Mouse (Mus musculus) Patski (cell line): ENCODE data around the gene Scarb2. TPM values are rescaled to one million over a fixed set of nuclear protein-coding genes. Genes with fewer than 3 reads are reported as not detected.
A peak's percentile ranks its signal among the peaks of the same experiment; 100 is the strongest.
"Not testable (repeated sequence)": the region's sequence is repeated elsewhere in the genome, so short reads cannot be mapped to it uniquely, and the experiment has no call there.

Source experiments
- ATAC-seq: fragments of 100-300 bp; one replicate; pipeline ENCODE4 v1.8.0; 2021
- CTCF ChIA-PET: fragments of 350-600 bp; sonication (Branson Sonifier 250); formaldehyde crosslinking; loops from one replicate; lab custom pipeline; 2022; ENCODE audit warnings: inconsistent platforms; lab: Charles Lee
- POLR2A ChIA-PET: fragments of 350-600 bp; sonication (Branson Sonifier 250); formaldehyde crosslinking; loops from one replicate; lab custom pipeline; 2022; ENCODE audit warnings: antibody characterized with exemption, inconsistent platforms; lab: Charles Lee
- DNase-seq: peaks from one replicate; pipeline ENCODE4 v3.0.0-alpha.2; 2011; ENCODE audit warnings: low read depth, low spot score
- H3K27me3 ChIP-seq: fragments of 371-371 bp; one replicate; pipeline ENCODE4 v1.5.1; 2021
- CTCF ChIP-seq: fragments of 100-300 bp; IDR thresholded peaks from one replicate; pipeline ENCODE4 v1.5.1; 2021
- in situ Hi-C: fragments of 300-500 bp; cut with MboI; formaldehyde crosslinking; loops from 3 replicates; pipeline ENCODE4 v1.11.1; 2018; ENCODE audit warnings: low pct_unique_long_range_greater_than_20kb, mixed read lengths
- polyA plus RNA-seq: library from polyadenylated mRNA; unstranded; gene quantifications from one replicate; pipeline ENCODE4 v1.2.3, GENCODE M21; 2021

Scarb2 gene
- 43.1 TPM for polyA plus RNA-seq

DNA sequence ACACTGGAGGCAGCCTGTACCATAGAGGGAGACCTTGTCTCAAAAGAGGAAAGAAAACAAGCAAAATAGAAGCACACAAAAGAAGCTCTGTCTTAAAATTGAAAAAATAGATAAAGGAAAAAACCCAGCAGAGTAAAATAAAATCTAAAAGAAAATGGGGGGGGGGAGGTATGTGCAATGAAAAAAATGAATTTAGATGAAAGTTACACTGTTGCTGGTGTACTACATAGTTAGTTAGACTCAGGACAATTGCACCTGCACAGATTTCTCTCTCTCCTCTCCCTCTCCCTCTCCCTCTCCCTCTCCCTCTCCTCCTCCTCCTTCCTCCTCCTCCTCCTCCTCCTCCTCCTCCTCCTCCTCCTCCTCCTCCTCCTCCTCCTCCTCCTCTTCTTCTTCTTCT is at the start of gene Scarb2:
Gene Scarb2 (minus strand): TSS at position 101 of the 400 bp plus-strand sequence.
- CTCF ChIA-PET, result interaction anchor here (0.7 to 1.4 kb wide), 6 partner anchors 9 to 454 kb away, joined by 3 to 6 read pairs (median 4); no protein-coding TSS in a partner anchor
- no peak for ATAC-seq
- DNase-seq, result no peak
- TF ChIP-seq CTCF, result no peak
- POLR2A ChIA-PET, result interaction anchor here (0.7 kb wide), 1 partner anchor 32 kb away, joined by 9 read pairs; no protein-coding TSS in a partner anchor
- in situ Hi-C loops, result loop anchor here (5.0 kb wide), 2 partner anchors 44 to 156 kb away; no protein-coding TSS in a partner anchor
- no peaks in the 10 kb centered on the region for H3K27me3 ChIP-seq

- CTCF ChIA-PET, result no interaction called here
- no peak for TF ChIP-seq CTCF
- in situ Hi-C loops, result no loop called here
- no peaks in the 10 kb centered on the region for H3K27me3 ChIP-seq
- POLR2A ChIA-PET, result no interaction called here
- DNase-seq, result no peak
- no peak for ATAC-seq
Measured at GRCm38 (mm10) chr5:92555905-92556304, 49.3 kb upstream of the Scarb2 start.

DNA sequence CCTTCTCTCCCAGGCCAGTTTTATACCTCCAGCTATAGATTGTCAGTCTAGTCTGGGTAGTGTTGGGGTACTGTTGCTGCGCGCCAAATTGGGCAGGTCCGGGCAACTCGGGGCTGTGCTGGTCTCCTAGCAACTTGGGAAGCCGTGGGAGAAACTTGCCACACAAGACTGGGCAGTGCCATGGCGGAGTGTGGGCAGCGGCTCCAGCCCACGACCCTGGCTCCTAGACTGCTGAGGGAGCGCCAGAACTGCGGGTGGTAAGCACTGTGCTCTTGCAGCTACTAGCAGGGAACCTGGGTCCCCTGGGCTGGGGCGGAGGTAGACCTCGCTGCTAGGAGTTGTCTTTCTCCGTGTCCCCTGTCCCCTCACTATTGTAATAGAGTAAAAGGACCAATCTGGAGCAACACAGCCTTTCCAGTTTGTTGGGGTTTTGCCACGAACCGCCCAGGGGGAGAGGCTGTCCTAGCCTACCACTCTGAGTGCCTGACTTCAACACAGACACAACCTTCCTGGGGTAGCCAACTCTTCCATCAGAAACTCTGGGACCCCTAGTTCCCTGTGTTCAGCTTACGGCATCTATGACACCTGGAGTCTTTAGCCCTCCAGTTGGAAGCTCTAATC is 48.4 kb upstream of the Scarb2 start, which contains the start of gene Fam47e:
Gene Fam47e (plus strand): TSS at position 179 of the 621 bp plus-strand sequence.
- ChIA-PET POLR2A (no interaction called here), CTCF (interaction anchor here (1.0 to 1.4 kb wide), 2 partner anchors 17 to 51 kb away, joined by 3 read pairs; no protein-coding TSS in a partner anchor)
- no peak for TF ChIP-seq CTCF
- DNase-seq (no peak), ATAC-seq (no peak)
- in situ Hi-C loops, result no loop called here
- no peaks in the 10 kb centered on the region for H3K27me3 ChIP-seq

DNA sequence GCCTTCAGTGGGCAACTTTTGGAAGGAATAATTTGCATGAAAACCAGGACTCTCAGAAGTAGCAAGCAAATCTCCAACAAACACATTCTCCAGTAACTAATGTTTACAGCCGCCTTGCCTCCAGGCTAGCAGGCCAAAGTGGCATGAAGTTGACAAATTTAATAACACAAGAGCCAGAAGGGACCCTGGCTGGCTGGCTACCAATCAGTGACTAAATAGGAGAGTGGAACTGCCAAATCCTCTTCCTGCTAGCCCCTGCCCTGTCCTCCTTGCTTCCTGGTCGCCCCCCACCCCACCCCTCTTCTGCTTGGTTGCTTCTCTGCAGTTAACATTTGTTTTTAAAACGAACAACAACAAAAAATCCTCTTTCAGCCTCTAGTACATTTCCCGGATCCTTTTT is 47.8 kb upstream of the Scarb2 start:
- no peaks in the 10 kb centered on the region for H3K27me3 ChIP-seq
- in situ Hi-C loops, result no loop called here
- ChIA-PET CTCF (interaction anchor here (0.8 to 1.4 kb wide), 3 partner anchors 18 to 93 kb away, joined by 3 read pairs; no protein-coding TSS in a partner anchor), POLR2A (no interaction called here)
- TF ChIP-seq CTCF, result no peak
- no peak for DNase-seq
- no peak for ATAC-seq

GRCm38 (mm10) chr5:92553939-92554338 is 47.3 kb upstream of the Scarb2 start:
- ChIA-PET CTCF (interaction anchor here (0.8 to 1.4 kb wide), 3 partner anchors 18 to 92 kb away, joined by 3 read pairs; no protein-coding TSS in a partner anchor), POLR2A (no interaction called here)
- peak; percentile 60 for TF ChIP-seq CTCF
- H3K27me3 ChIP-seq, result no peaks in the 10 kb centered on the region
- in situ Hi-C loops, result no loop called here
- no peak for ATAC-seq
- DNase-seq, result no peak

DNA sequence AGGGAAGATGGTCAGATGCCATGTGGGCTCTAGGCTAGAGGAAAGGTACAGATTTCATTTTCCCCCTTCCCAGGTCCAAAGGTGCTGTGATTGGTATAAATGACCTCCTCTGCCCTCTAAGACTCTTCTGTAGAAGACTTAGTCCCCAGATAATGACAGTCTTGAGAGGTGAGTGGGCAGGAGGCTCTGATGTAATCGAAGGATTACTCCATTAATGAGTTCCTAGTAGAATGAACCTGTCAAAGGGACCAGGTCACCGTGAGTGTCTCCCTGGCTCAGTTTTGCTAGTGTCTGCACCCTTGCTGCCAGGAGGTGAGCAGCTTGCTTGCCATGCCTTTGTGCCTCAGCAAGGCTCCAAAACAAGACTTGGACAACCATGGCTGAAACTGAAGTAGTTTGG is 46.0 kb upstream of the Scarb2 start:
- H3K27me3 ChIP-seq, result no peaks in the 10 kb centered on the region
- POLR2A ChIA-PET, result no interaction called here
- DNase-seq (no peak), ATAC-seq (no peak)
- in situ Hi-C loops, result no loop called here
- CTCF ChIA-PET, result interaction anchor here (1.3 kb wide), 1 partner anchor 154 kb away, joined by 3 read pairs; no protein-coding TSS in a partner anchor
- no peak for TF ChIP-seq CTCF

- TF ChIP-seq CTCF, result no peak
- DNase-seq, result no peak
- ChIA-PET POLR2A (no interaction called here), CTCF (no interaction called here)
- ATAC-seq, result no peak
- peaks cover 11% of the 10 kb centered on the region for H3K27me3 ChIP-seq
- in situ Hi-C loops, result no loop called here
Measured at GRCm38 (mm10) chr5:92539698-92540097, 33.1 kb upstream of the Scarb2 start.

DNA sequence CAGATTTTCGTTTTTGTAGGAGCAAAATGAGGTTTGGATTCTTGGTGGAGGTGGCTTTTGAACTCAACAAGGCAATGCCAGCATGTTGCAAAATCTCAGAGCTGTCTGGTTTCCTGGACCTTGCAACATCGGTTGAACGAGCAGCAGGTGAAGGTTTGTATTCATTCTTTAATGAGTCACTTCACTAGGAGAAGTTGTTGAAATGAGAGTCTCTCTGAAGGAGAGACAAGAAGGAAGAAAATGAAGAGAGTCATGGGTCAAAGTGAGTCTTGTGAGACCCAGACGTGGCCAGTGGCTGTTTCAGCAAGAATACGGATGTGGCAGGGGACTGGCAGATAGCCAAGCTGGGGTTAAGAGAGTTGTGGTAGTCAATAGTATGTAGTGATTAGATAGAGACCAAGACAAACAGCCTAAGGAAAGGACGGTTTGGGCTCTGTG is 18.2 kb upstream of the Scarb2 start:
- ATAC-seq (no peak), DNase-seq (no peak)
- TF ChIP-seq CTCF, result no peak
- CTCF ChIA-PET, result interaction anchor here (1.4 kb wide), 1 partner anchor 76 kb away, joined by 3 read pairs; no protein-coding TSS in a partner anchor
- in situ Hi-C loops, result no loop called here
- POLR2A ChIA-PET, result no interaction called here
- H3K27me3 ChIP-seq, result peaks cover 3% of the 10 kb centered on the region

GRCm38 (mm10) chr5:92521131-92521530 is 14.5 kb upstream of the Scarb2 start:
- H3K27me3 ChIP-seq, DNase-seq, in situ Hi-C loops, POLR2A ChIA-PET, CTCF ChIA-PET, ATAC-seq: not testable (repeated sequence)

DNA sequence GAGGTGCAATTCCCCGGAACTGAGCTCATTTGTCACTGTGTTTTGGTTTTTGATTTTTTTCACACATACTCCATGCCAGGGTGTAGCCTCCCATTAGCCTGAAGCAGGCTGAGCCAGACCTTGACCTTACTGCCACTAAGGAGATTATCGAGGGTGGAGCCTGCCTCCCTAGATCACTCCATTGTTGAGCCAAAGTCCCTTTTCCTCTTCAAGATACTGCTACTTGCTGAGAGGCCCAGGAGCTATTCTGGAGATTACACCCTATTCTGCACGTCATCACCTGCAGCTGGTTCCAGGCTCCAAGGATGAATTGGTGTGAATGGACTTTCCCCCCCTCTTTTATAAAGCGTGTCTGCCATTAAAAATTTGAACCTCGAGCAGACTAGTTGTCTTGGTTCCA is 5.4 kb upstream of the Scarb2 start:
- ATAC-seq (no peak), DNase-seq (no peak)
- TF ChIP-seq CTCF, result no peak
- POLR2A ChIA-PET, result no interaction called here
- H3K27me3 ChIP-seq, result no peaks in the 10 kb centered on the region
- in situ Hi-C loops, result no loop called here
- CTCF ChIA-PET, result no interaction called here

- ATAC-seq (no peak), DNase-seq (no peak)
- no peak for TF ChIP-seq CTCF
- ChIA-PET POLR2A (no interaction called here), CTCF (no interaction called here)
- in situ Hi-C loops, result no loop called here
- H3K27me3 ChIP-seq, result no peaks in the 10 kb centered on the region
Measured at GRCm38 (mm10) chr5:92511256-92511655, 4.6 kb upstream of the Scarb2 start.
